Mouse (Mus musculus) lung, postnatal 14 days (tissue): ENCODE measurements around the gene Tescl.

ENCODE experiments used
- DNase-seq: peaks from one replicate; pipeline ENCODE4 v3.0.0; 2021

The Tescl gene

DNA sequence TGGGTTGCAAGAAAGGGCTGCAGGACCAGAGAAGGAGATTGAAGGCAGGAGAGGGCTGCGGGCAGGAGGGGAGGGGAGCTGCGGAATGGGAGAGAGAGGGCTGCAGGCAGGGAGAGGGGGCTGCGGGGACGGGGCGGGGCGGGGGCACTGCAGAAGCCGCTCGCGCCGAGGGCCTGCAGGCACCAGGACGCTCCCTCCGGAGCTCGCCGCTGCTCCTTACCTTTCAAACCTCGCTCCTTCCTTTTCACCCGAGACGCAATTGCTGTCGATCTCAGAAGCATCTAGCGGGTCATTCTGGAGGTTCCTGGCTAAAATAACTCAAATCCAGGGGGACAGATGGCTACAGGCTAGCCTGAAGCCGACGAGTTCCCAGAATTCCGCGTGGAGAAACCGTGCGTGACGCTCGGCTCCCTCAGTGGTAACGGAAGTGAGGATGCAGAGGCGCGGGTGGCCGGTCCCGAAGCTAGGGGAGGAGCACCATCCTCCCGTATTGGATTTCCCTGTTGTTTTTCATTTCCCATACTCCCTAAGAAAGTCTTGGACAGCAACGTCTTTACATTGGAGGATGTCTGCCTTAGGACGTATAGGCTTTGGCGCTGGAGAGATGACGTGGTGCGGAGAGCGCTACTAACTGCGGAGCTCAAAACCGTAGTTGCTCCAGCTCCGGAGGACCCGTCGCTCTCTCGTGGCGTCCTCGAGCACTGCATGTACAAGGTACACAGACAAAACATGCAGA lies 34.6 kb downstream of the Tescl start:
- peak; percentile 61 for DNase-seq

DNA sequence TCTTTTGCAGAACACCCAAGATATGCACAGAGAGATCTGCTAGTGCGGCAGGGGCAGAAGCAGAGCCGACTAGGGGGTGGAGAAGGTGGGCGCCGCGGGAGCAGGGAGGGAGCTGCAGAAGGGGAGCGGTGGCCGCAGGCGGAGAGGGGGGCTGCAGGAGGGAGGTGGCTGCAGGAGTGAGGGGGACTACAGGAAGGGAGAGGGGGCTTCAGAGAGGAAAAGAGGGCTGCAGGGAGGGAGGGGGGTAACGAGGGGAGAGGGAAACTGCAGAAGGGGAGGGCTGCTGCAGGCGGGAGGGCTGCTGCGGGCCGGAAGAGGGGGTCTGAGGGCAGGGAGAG lies 35.1 kb downstream of the Tescl start:
- DNase-seq = no peak

- DNase-seq = no peak
These were observed 36.2 kb downstream of the Tescl start for GRCm38 (mm10) chr7:24297361-24298095.

DNA sequence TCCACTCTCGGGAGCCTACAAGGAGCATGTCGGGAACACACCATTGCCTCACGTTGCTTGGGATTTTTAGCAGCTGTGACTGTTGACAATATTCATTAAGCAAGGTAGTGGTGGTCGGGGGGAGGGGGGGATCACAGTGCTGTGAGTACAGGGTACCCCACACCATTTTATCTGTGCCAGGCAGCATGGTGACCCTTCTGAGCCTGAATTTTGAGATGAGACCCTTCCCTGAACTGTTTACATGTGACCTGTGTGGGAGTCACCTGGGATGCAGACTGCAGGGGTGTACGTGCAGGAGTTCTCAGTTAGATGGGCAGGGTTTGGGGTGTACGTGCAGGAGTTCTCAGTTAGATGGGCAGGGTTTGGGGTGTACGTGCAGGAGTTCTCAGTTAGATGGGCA lies 37.4 kb downstream of the Tescl start:
- DNase-seq = no peak

DNA sequence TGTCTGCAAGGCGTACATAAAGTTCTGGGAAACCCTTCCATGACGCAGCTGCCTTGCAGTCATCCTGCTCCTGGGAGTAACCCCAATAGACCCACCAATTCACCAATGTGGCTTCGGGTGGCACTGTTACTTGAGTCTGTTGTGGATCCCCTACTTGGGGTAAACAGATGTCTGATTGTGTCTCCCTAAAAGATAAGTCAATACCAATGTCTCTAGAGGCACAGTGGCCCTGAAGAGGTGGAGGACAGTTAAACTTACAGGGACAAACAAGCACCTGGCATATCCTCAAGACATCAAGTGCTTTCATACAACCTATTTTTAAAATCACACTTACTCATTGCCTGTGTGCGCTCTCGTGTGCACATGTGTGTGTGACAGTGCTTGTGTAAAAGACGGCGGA lies 38.4 kb downstream of the Tescl start:
- no peak for DNase-seq

DNA sequence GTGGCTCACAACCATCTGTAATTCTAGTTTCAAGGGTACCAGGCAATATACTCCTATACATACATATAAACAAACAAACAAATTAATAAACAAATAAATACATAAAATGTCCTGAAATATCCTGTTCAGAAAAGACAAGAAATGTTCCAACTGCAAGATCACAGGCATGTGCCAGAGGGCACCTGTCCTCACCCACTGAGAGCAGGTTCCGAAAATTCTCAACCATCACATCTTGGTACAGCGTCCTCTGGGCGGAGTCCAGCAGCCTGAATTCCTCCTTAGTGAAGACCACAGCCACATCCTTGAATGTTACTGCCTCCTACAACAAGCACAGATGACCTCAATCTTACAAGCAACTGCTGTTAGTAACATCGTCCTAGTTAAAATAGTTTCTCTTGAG lies 39.0 kb downstream of the Tescl start:
- no peak for DNase-seq

GRCm38 (mm10) chr7:24293061-24293851 lies 40.5 kb downstream of the Tescl start:
- no peak for DNase-seq

GRCm38 (mm10) chr7:24291387-24292090 lies 42.2 kb downstream of the Tescl start:
- no peak for DNase-seq

DNA sequence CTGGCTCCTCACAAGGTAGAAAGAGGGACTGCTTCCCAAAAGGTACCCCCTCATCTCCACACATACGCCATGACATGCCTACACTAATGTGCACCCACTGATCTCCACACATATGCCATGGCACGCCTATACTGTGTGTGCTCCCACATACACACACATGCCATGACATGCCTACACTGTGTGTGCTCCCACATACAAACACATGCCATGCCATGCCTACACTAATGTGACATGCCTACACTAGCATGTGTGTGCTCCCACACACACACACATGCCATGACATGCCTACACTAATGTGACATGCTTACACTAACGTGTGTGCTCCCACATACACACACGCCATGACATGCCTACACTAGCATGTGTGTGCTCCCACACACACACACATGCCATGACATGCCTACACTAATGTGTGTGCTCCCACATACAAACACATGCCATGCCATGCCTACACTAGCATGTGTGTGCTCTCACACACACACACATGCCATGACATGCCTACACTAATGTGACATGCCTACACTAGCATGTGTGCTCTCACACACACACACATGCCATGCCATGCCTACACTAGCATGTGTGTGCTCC lies 43.5 kb downstream of the Tescl start:
- no peak for DNase-seq

- no peak for DNase-seq
These were observed 45.2 kb downstream of the Tescl start for GRCm38 (mm10) chr7:24288512-24288911.

GRCm38 (mm10) chr7:24287670-24288069 lies 46.1 kb downstream of the Tescl start:
- no peak for DNase-seq

DNA sequence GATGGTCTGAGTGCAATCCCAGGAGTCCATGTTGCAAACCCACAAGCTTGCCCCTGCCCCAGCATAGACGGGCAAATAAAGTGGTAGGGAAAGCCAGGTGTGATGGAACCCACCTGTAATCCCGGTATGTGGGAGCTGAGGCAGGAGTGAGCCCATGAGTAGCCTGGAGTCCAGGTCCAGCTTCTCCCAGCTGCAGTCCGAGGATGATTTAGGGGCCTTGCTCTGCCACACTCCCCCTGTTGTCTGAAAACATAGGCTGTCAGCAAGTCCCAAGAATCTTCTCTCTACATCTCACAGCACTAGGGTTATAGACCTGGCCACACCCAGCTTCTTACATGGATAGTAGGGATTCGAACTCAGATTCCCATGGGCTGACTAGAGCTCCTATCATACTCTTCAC lies 46.8 kb downstream of the Tescl start:
- no peak for DNase-seq

DNA sequence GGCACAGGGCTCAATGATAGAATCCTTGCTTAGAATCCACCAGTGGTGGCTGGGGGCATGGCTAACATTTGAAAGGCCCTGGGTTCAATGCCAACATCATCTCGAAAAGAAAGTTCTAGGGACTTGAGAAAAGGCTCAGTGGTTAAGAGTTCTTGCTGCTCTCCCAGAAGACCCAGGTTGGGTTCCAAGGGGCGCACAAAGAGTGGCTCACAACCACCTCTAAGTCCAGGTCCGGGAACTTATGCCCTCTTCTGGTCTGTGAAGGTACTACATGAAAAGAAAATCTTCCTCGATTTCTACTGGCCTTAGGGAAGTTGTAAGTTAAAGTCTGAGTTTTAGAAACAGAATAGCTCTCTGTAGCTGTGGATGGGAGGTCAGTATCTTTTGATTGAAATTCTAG lies 47.6 kb downstream of the Tescl start:
- no peak for DNase-seq
